Mouse (Mus musculus): ENCODE measurements around the gene Rhpn2. TPM values are rescaled to one million over a fixed set of nuclear protein-coding genes. Genes with fewer than 3 reads are reported as not detected.

Gene Rhpn2
- polyA plus RNA-seq, 1 experiment from 2014 or later = 5.0 TPM

DNA sequence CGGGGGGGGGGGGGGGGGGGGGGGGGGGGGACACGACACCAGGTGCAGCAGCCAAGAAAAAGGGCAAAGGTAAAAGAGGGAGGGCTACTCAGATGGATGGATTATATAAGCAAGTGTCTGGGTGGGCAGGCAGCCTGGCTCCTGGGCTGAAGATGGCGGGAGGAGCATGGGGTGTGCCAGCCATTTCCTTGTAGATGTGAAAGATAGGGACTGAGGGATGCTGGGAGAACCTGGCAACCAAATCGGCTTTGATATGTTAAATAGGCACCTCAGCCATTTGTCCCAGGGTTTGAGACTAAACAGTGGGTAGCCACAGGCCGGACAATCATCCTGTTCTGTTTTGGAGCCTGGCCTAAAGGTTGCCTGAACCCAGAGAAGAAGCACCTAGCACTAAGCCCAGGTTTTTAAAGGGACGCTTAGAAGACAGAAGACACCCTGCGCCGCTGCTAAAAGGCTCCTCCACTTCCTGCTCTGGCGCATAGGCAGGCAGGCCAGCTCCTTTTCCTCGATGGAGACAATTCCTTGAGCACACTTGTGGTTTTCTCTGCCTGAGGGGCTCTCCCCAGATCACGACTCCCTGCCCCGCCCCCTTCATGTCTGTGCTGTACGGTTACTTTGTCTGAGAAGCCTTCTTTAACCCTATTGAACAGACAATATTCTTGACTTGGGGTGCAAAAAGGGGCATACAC is 11.1 kb upstream of the Rhpn2 start:
- H3K9me3 ChIP-seq = no peaks in the 10 kb centered on the region
- no peaks in the 10 kb centered on the region for H3K27me3 ChIP-seq
- no peak for ATAC-seq (ENCODE audit: low read depth)
- H3K4me3 ChIP-seq = no peak overlapping the region
- no peak overlapping the region for H3K27ac ChIP-seq (replicated peaks)
- H3K4me1 ChIP-seq (replicated peaks) = peaks cover 6% of the 10 kb centered on the region
- H3K4me2 ChIP-seq = peak overlapping the region; percentile 37
- 8% methylated on average over 11 of the region's 13 CpGs for WGBS
- no peaks in the 10 kb centered on the region for H3K36me3 ChIP-seq
- H3K9ac ChIP-seq = peak overlapping the region; percentile 44

DNA sequence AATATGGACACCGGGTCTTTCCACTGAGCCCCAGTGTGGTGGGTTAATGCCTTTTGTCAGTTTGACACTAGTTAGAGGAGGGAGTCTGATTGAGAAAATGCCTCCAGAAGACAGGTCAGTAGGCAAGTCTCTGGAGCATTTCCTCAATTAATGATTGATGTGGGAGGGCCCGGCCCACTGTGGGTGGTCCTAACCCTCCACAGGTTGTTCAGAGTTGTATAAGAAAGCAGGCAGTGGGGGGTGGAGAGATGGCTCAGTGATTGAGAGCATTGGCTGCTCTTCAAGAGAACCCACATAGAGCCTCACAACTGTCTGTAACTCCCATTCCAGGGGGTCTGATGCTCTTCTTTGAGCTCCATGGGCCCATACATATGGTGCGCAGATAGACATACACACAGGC is 2.4 kb upstream of the Rhpn2 start:
- WGBS = 43% methylated on average over 3 of the region's 3 CpGs
- H3K4me2 ChIP-seq = no peak overlapping the region
- no peak for ATAC-seq (ENCODE audit: low read depth)
- no peak overlapping the region for H3K4me3 ChIP-seq
- no peaks in the 10 kb centered on the region for H3K9me3 ChIP-seq
- H3K27me3 ChIP-seq = peaks cover 32% of the 10 kb centered on the region
- H3K27ac ChIP-seq (replicated peaks) = no peak overlapping the region
- H3K4me1 ChIP-seq (replicated peaks) = peaks cover 21% of the 10 kb centered on the region
- no peak overlapping the region for H3K9ac ChIP-seq
- no peaks in the 10 kb centered on the region for H3K36me3 ChIP-seq

- H3K9me3 ChIP-seq = no peaks in the 10 kb centered on the region
- H3K27me3 ChIP-seq = peaks cover 36% of the 10 kb centered on the region
- peaks cover 21% of the 10 kb centered on the region for H3K4me1 ChIP-seq (replicated peaks)
- H3K36me3 ChIP-seq = no peaks in the 10 kb centered on the region
- H3K27ac ChIP-seq (replicated peaks) = peak overlapping the region; percentile 59
- H3K4me2 ChIP-seq = peak overlapping the region; percentile 99
- peak overlapping the region; percentile 64 for H3K9ac ChIP-seq
- ATAC-seq (ENCODE audit: low read depth) = peak; percentile 34
- H3K4me3 ChIP-seq = peak overlapping the region; percentile 64
- WGBS = 1% methylated on average over 19 of the region's 19 CpGs
Measured at GRCm38 (mm10) chr7:35333231-35333651, 729 bp upstream of the Rhpn2 start.

- peaks cover 21% of the 10 kb centered on the region for H3K4me1 ChIP-seq (replicated peaks)
- peaks cover 36% of the 10 kb centered on the region for H3K27me3 ChIP-seq
- H3K27ac ChIP-seq (replicated peaks) = peak overlapping the region; percentile 56
- ATAC-seq (ENCODE audit: low read depth) = peak; percentile 29
- WGBS = under 1% methylated on average over 51 of the region's 51 CpGs
- peak overlapping the region; percentile 75 for H3K9ac ChIP-seq
- peak overlapping the region; percentile 64 for H3K4me3 ChIP-seq
- H3K36me3 ChIP-seq = no peaks in the 10 kb centered on the region
- no peaks in the 10 kb centered on the region for H3K9me3 ChIP-seq
- peak overlapping the region; percentile 99 for H3K4me2 ChIP-seq
Measured at GRCm38 (mm10) chr7:35334527-35335452, 820 bp downstream of the Rhpn2 start.

- no peak overlapping the region for H3K27ac ChIP-seq (replicated peaks)
- peaks cover 15% of the 10 kb centered on the region for H3K4me1 ChIP-seq (replicated peaks)
- H3K36me3 ChIP-seq = no peaks in the 10 kb centered on the region
- ATAC-seq (ENCODE audit: low read depth) = no peak
- WGBS = 16% methylated on average over 5 of the region's 5 CpGs
- peaks cover 17% of the 10 kb centered on the region for H3K27me3 ChIP-seq
- H3K9me3 ChIP-seq = no peaks in the 10 kb centered on the region
- no peak overlapping the region for H3K4me3 ChIP-seq
- H3K4me2 ChIP-seq = no peak overlapping the region
- H3K9ac ChIP-seq = no peak overlapping the region
Measured at GRCm38 (mm10) chr7:35340196-35340595, 6.2 kb downstream of the Rhpn2 start.

DNA sequence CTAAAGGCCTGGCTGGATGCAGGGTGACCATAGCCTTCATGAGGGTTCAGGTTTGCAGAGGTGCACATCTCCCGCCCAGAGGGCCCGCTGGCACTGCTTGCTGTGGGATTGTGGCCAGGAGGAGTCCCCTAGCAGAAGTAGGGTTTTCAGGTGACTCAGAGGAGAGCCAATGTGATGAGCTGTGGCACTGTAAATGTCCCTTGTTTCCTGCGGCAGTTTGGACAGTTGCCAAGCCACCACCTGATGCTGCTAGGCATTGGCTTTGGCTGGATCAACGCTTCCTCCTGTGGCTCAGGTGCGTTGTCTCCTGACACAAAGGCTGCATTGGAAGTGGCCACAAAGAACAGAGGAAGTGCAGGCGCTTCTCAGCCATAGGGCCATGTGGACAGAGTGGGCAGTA is 7.3 kb downstream of the Rhpn2 start:
- Histone ChIP-seq H3K4me3 (no peak overlapping the region), H3K27me3 (peaks cover 6% of the 10 kb centered on the region; the same call in 1 of the 2 replicates), H3K36me3 (no peaks in the 10 kb centered on the region), H3K4me1 (replicated peaks) (peaks cover 10% of the 10 kb centered on the region; the same call in 1 of the 2 replicates), H3K4me2 (no peak overlapping the region), H3K9me3 (no peaks in the 10 kb centered on the region), H3K27ac (replicated peaks) (no peak overlapping the region), H3K9ac (no peak overlapping the region)
- 84% methylated on average over 6 of the region's 6 CpGs for WGBS
- no peak for ATAC-seq (ENCODE audit: low read depth)

GRCm38 (mm10) chr7:35342498-35342897 is 8.5 kb downstream of the Rhpn2 start:
- no peak overlapping the region for H3K4me2 ChIP-seq
- H3K9me3 ChIP-seq = no peaks in the 10 kb centered on the region
- no peak for ATAC-seq (ENCODE audit: low read depth)
- no peak overlapping the region for H3K9ac ChIP-seq
- WGBS = 82% methylated on average over 4 of the region's 4 CpGs
- no peaks in the 10 kb centered on the region for H3K36me3 ChIP-seq
- H3K4me1 ChIP-seq (replicated peaks) = peaks cover 10% of the 10 kb centered on the region; the same call in 1 of the 2 replicates
- H3K27me3 ChIP-seq = no peaks in the 10 kb centered on the region
- H3K4me3 ChIP-seq = no peak overlapping the region
- H3K27ac ChIP-seq (replicated peaks) = no peak overlapping the region

- Histone ChIP-seq H3K9me3 (no peaks in the 10 kb centered on the region), H3K9ac (no peak overlapping the region), H3K36me3 (no peaks in the 10 kb centered on the region), H3K4me2 (no peak overlapping the region), H3K4me3 (no peak overlapping the region), H3K4me1 (replicated peaks) (peaks cover 10% of the 10 kb centered on the region; the same call in 1 of the 2 replicates), H3K27me3 (no peaks in the 10 kb centered on the region), H3K27ac (replicated peaks) (no peak overlapping the region)
- 89% methylated on average over 5 of the region's 5 CpGs for WGBS
- no peak for ATAC-seq (ENCODE audit: low read depth)
Measured at GRCm38 (mm10) chr7:35344785-35345330, 10.9 kb downstream of the Rhpn2 start.

- Histone ChIP-seq H3K9me3 (no peaks in the 10 kb centered on the region), H3K4me3 (no peak overlapping the region), H3K4me1 (replicated peaks) (no peaks in the 10 kb centered on the region), H3K27ac (replicated peaks) (no peak overlapping the region), H3K27me3 (no peaks in the 10 kb centered on the region), H3K36me3 (no peaks in the 10 kb centered on the region), H3K4me2 (no peak overlapping the region), H3K9ac (no peak overlapping the region)
- ATAC-seq (ENCODE audit: low read depth) = no peak
- WGBS = 79% methylated on average over 18 of the region's 18 CpGs
Measured at GRCm38 (mm10) chr7:35347918-35348700, 14.1 kb downstream of the Rhpn2 start.

- Histone ChIP-seq H3K27ac (replicated peaks) (no peak overlapping the region), H3K9me3 (no peaks in the 10 kb centered on the region), H3K4me1 (replicated peaks) (no peaks in the 10 kb centered on the region), H3K27me3 (no peaks in the 10 kb centered on the region), H3K4me3 (no peak overlapping the region), H3K4me2 (no peak overlapping the region), H3K9ac (no peak overlapping the region), H3K36me3 (no peaks in the 10 kb centered on the region)
- 90% methylated on average over 4 of the region's 4 CpGs for WGBS
- ATAC-seq (ENCODE audit: low read depth) = no peak
Measured at GRCm38 (mm10) chr7:35349022-35349421, 15.1 kb downstream of the Rhpn2 start.

GRCm38 (mm10) chr7:35349886-35350684 is 16.1 kb downstream of the Rhpn2 start:
- H3K4me2 ChIP-seq = no peak overlapping the region
- no peaks in the 10 kb centered on the region for H3K4me1 ChIP-seq (replicated peaks)
- 89% methylated on average over 8 of the region's 8 CpGs for WGBS
- H3K27me3 ChIP-seq = no peaks in the 10 kb centered on the region
- no peaks in the 10 kb centered on the region for H3K9me3 ChIP-seq
- ATAC-seq (ENCODE audit: low read depth) = no peak
- no peak overlapping the region for H3K27ac ChIP-seq (replicated peaks)
- no peak overlapping the region for H3K9ac ChIP-seq
- no peaks in the 10 kb centered on the region for H3K36me3 ChIP-seq
- no peak overlapping the region for H3K4me3 ChIP-seq
